Mouse (Mus musculus) R1 (cell line): ENCODE measurements at regions not wholly inside any gene's neighbourhood (a gene's known extent, or its start where the extent isn't known, plus 50 kb on each side); places are given as distances from the start of the nearest gene placed in this dataset.
A peak's percentile ranks its signal among the peaks of the same experiment; 100 is the strongest.

Experiments used
- DNase-seq: peaks from one replicate; pipeline ENCODE4 v3.0.0-alpha.2; 2018; ENCODE audit warnings: low read depth, low spot score

GRCm38 (mm10) chr17:92159325-92159724 is 1039.5 kb upstream of the Adcyap1 start:
- no peak for DNase-seq

- no peak for DNase-seq
These were observed 1013.1 kb upstream of the Adcyap1 start for GRCm38 (mm10) chr17:92185740-92186139.

- DNase-seq = peak; percentile 54
These were observed 988.1 kb upstream of the Adcyap1 start for GRCm38 (mm10) chr17:92210730-92211129.

GRCm38 (mm10) chr17:92216464-92216863 is 982.4 kb upstream of the Adcyap1 start:
- DNase-seq = no peak
